Mouse (Mus musculus) kidney, adult 2 months (tissue): ENCODE data around the gene Hivep2. TPM values are rescaled to one million over a fixed set of nuclear protein-coding genes. Genes with fewer than 3 reads are reported as not detected.

Experiments
- DNase-seq: peaks from one replicate; pipeline ENCODE4 v3.0.0; 2021
- H3K27ac ChIP-seq: fragments of 200-500 bp; 2 replicates; pipeline ENCODE4 v1.5.1; 2012; ENCODE audit warnings: low read depth, low read length, control low read depth, inconsistent platforms; ENCODE audit not compliant: insufficient read depth
- H3K27me3 ChIP-seq: fragments of 200-500 bp; replicated peaks from 2 replicates; pipeline ENCODE4 v1.6.1; 2012; ENCODE audit warnings: mild to moderate bottlenecking, moderate library complexity, low read length, inconsistent platforms; ENCODE audit not compliant: control insufficient read depth, insufficient read depth
- H3K36me3 ChIP-seq: fragments of 200-500 bp; 2 replicates; pipeline ENCODE4 v1.6.1; 2012; ENCODE audit warnings: mild to moderate bottlenecking, moderate library complexity, low read length, inconsistent platforms; ENCODE audit not compliant: control insufficient read depth, insufficient read depth
- H3K4me1 ChIP-seq: fragments of 200-500 bp; 2 replicates; pipeline ENCODE4 v1.6.1; 2011; ENCODE audit warnings: low read length; ENCODE audit not compliant: control insufficient read depth, insufficient read depth
- H3K4me3 ChIP-seq: fragments of 200-500 bp; 2 replicates; pipeline ENCODE4 v1.5.1; 2011; ENCODE audit warnings: mild to moderate bottlenecking, low read depth, low read length, control low read depth; ENCODE audit not compliant: insufficient read depth
- CTCF ChIP-seq: fragments of 200-500 bp; conservative IDR thresholded peaks from 2 replicates; pipeline ENCODE4 v1.5.1; 2011; ENCODE audit warnings: low read depth, mild to moderate bottlenecking, control low read depth, low read length, moderate library complexity, mixed read lengths; ENCODE audit not compliant: insufficient read depth, insufficient read length
- POLR2A ChIP-seq: fragments of 200-500 bp; IDR thresholded peaks from one replicate; pipeline ENCODE4 v1.6.1; 2011; ENCODE audit warnings: low read depth, low read length, control low read depth
- WGBS: fragments of 180-500 bp; shearing (Covaris S2); methylation state at CpG from one replicate; pipeline ENCODE4 v1.1.7; 2018; 5-methylcytosine and 5-hydroxymethylcytosine counted together
- polyA plus RNA-seq: library from polyadenylated mRNA; depleted of rRNA; stranded (reverse); fragments of >200 nt; gene quantifications from 2 replicates; pipeline ENCODE4 v1.2.3, GENCODE M21; 2012

The Hivep2 gene
- polyA plus RNA-seq, 1 experiment: 4.9 TPM

- TF ChIP-seq POLR2A: no peak
- TF ChIP-seq CTCF: no peak
- no peak for DNase-seq
- H3K4me3 ChIP-seq: no peak overlapping the region
- WGBS: 83% methylated on average over 7 of the region's 7 CpGs
- no peak overlapping the region for H3K27ac ChIP-seq
- H3K27me3 ChIP-seq: no peaks in the 10 kb centered on the region
- H3K36me3 ChIP-seq: no peaks in the 10 kb centered on the region
- no peaks in the 10 kb centered on the region; the same call in 1 of the 2 replicates for H3K4me1 ChIP-seq
These were observed 7.8 kb downstream of the Hivep2 start for GRCm38 (mm10) chr10:13973563-13974179.

GRCm38 (mm10) chr10:13974472-13974871 is 8.6 kb downstream of the Hivep2 start:
- Histone ChIP-seq H3K4me3 (no peak overlapping the region), H3K27ac (no peak overlapping the region), H3K4me1 (no peaks in the 10 kb centered on the region; the same call in 1 of the 2 replicates), H3K36me3 (no peaks in the 10 kb centered on the region), H3K27me3 (no peaks in the 10 kb centered on the region)
- TF ChIP-seq POLR2A: no peak
- TF ChIP-seq CTCF: no peak
- no peak for DNase-seq
- 51% methylated on average over 7 of the region's 7 CpGs for WGBS

DNA sequence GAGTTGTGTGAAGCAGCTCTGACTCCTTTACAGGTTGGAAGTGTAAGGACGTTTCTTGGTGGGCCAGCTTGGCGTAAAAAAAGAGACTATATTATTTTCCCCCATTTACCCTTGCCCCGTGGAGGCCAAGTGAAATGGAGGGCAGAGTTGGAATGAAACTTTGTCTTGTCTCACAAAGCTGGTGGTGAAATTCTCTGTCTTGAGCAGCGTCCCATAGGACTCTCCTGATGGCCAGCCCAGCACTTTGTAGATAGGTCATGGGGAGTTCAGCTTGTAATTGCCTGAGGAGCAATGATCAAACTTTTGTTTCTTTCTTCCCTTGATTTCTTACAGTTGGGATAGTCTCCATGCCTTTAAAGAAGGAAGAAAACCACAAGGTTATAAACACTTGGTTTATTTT is 10.0 kb downstream of the Hivep2 start:
- Histone ChIP-seq H3K4me1 (no peaks in the 10 kb centered on the region; the same call in 1 of the 2 replicates), H3K36me3 (no peaks in the 10 kb centered on the region), H3K27me3 (no peaks in the 10 kb centered on the region), H3K4me3 (no peak overlapping the region), H3K27ac (no peak overlapping the region)
- TF ChIP-seq CTCF (no peak), POLR2A (no peak)
- WGBS: 76% methylated on average over 4 of the region's 4 CpGs
- DNase-seq: no peak

- H3K4me3 ChIP-seq: no peak overlapping the region
- no peak for TF ChIP-seq POLR2A
- TF ChIP-seq CTCF: no peak
- no peak for DNase-seq
- WGBS: 55% methylated on average over 6 of the region's 6 CpGs
- no peak overlapping the region for H3K27ac ChIP-seq
- H3K27me3 ChIP-seq: no peaks in the 10 kb centered on the region
- no peaks in the 10 kb centered on the region for H3K36me3 ChIP-seq
- no peaks in the 10 kb centered on the region; the same call in 1 of the 2 replicates for H3K4me1 ChIP-seq
These were observed 10.4 kb downstream of the Hivep2 start for GRCm38 (mm10) chr10:13976267-13976666.

GRCm38 (mm10) chr10:13982271-13982670 is 16.4 kb downstream of the Hivep2 start:
- Histone ChIP-seq H3K27ac (peak overlapping the region; percentile 99; the same call in 1 of the 2 replicates), H3K4me3 (no peak overlapping the region), H3K36me3 (no peaks in the 10 kb centered on the region), H3K4me1 (peaks cover 5% of the 10 kb centered on the region; the same call in 1 of the 2 replicates), H3K27me3 (no peaks in the 10 kb centered on the region)
- no peak for DNase-seq
- 60% methylated on average over 6 of the region's 6 CpGs for WGBS
- TF ChIP-seq POLR2A (no peak), CTCF (no peak)

GRCm38 (mm10) chr10:13982769-13983381 is 17.0 kb downstream of the Hivep2 start:
- H3K4me3 ChIP-seq: peak overlapping the region; percentile 95
- no peaks in the 10 kb centered on the region for H3K27me3 ChIP-seq
- DNase-seq: peak; percentile 92
- no peaks in the 10 kb centered on the region for H3K36me3 ChIP-seq
- TF ChIP-seq CTCF: no peak
- no peak for TF ChIP-seq POLR2A
- peaks cover 5% of the 10 kb centered on the region; the same call in 1 of the 2 replicates for H3K4me1 ChIP-seq
- 3% methylated on average over 34 of the region's 34 CpGs for WGBS
- peak overlapping the region; percentile 99 for H3K27ac ChIP-seq

GRCm38 (mm10) chr10:13983631-13984030 is 17.8 kb downstream of the Hivep2 start:
- no peaks in the 10 kb centered on the region for H3K27me3 ChIP-seq
- H3K36me3 ChIP-seq: no peaks in the 10 kb centered on the region
- WGBS: 26% methylated on average over 12 of the region's 12 CpGs
- H3K4me3 ChIP-seq: no peak overlapping the region
- TF ChIP-seq CTCF: no peak
- TF ChIP-seq POLR2A: no peak
- peak overlapping the region; percentile 99; the same call in 1 of the 2 replicates for H3K27ac ChIP-seq
- peak; percentile 73 for DNase-seq
- peaks cover 7% of the 10 kb centered on the region for H3K4me1 ChIP-seq
